Mouse (Mus musculus) CH12.LX (cell line): ENCODE results near the gene Sfmbt1. TPM values are rescaled to one million over a fixed set of nuclear protein-coding genes. Genes with fewer than 3 reads are reported as not detected.

ENCODE experiments used
- DNase-seq: peaks from one replicate; pipeline ENCODE4 v3.0.0-alpha.2; 2013; ENCODE audit errors: extremely low read depth
- H3K27ac ChIP-seq: 2 replicates; pipeline ENCODE4 v1.5.1; 2012; ENCODE audit warnings: low read depth, mild to moderate bottlenecking, control low read depth, moderate library complexity; ENCODE audit not compliant: insufficient read depth
- H3K27me3 ChIP-seq: replicated peaks from 2 replicates; pipeline ENCODE3; 2012; ENCODE audit warnings: inconsistent platforms
- H3K36me3 ChIP-seq, 2 experiments: replicated peaks in 1 of 2; 2 replicates each; pipeline versions ENCODE3 to v1.6.1; 2012; ENCODE audit warnings: inconsistent platforms in 1 of 2, low read length in 1 of 2, mild to moderate bottlenecking in 1 of 2, mixed read lengths in 1 of 2, moderate library complexity in 1 of 2; ENCODE audit not compliant: control insufficient read depth in 1 of 2, insufficient read depth in 1 of 2
- H3K4me1 ChIP-seq, 2 experiments: 2 replicates each; pipeline ENCODE4 v1.6.1; 2012; ENCODE audit warnings: inconsistent platforms in 1 of 2, moderate library complexity in 1 of 2; ENCODE audit not compliant: insufficient read depth in 2 of 2, control insufficient read depth in 1 of 2
- H3K4me2 ChIP-seq: 2 replicates; pipeline ENCODE4 v1.6.1; 2012; ENCODE audit warnings: low read depth, mild to moderate bottlenecking, control low read depth; ENCODE audit not compliant: poor library complexity, insufficient read depth, severe bottlenecking
- H3K4me3 ChIP-seq, 3 experiments: fragments of 150-350 bp in 1 of 3; sonication (generic) in 1 of 3; replicated peaks in 1 of 3; 2 replicates each; pipeline versions ENCODE3 to v1.5.1; 2011 to 2012; ENCODE audit warnings: low read depth in 2 of 3, low read length in 2 of 3, mild to moderate bottlenecking in 2 of 3, moderate library complexity in 2 of 3, control low read depth in 1 of 3, improper control_type of control experiment in 1 of 3, inconsistent platforms in 1 of 3, mixed read lengths in 1 of 3; ENCODE audit not compliant: poor library complexity in 1 of 3
- H3K79me2 ChIP-seq: replicated peaks from 2 replicates; pipeline ENCODE4 v1.6.1; 2012; ENCODE audit warnings: mild to moderate bottlenecking, moderate library complexity; ENCODE audit not compliant: control insufficient read depth, poor library complexity, insufficient read depth, severe bottlenecking; ENCODE audit errors: extremely low read depth
- H3K9ac ChIP-seq: 2 replicates; pipeline ENCODE4 v1.6.1; 2012; ENCODE audit warnings: low read depth, mild to moderate bottlenecking, control low read depth, moderate library complexity; ENCODE audit not compliant: insufficient read depth
- H3K9me3 ChIP-seq: replicated peaks from 2 replicates; pipeline ENCODE3; 2012; ENCODE audit warnings: low read length, inconsistent platforms, mixed read lengths
- BHLHE40 ChIP-seq: IDR thresholded peaks from 2 replicates; pipeline ENCODE4 v1.6.1; 2011; ENCODE audit warnings: mild to moderate bottlenecking, low read depth, low read length, improper control_type of control experiment
- CHD2 ChIP-seq: IDR thresholded peaks from 2 replicates; pipeline ENCODE4 v1.6.1; 2011; ENCODE audit warnings: low read length, improper control_type of control experiment
- ELF1 ChIP-seq: IDR thresholded peaks from 2 replicates; pipeline ENCODE4 v1.6.1; 2014; ENCODE audit warnings: low read depth, mild to moderate bottlenecking, inconsistent platforms, low read length, improper control_type of control experiment
- IRF4 ChIP-seq: IDR thresholded peaks from 2 replicates; pipeline ENCODE4 v1.6.1; 2014; ENCODE audit warnings: low read depth, mild to moderate bottlenecking, inconsistent platforms, low read length, improper control_type of control experiment
- MAFK ChIP-seq: IDR thresholded peaks from 2 replicates; pipeline ENCODE4 v1.6.1; 2011; ENCODE audit warnings: low read length, improper control_type of control experiment; ENCODE audit not compliant: insufficient replicate concordance
- MAZ ChIP-seq: IDR thresholded peaks from 2 replicates; pipeline ENCODE4 v1.6.1; 2012; ENCODE audit warnings: low read depth, mild to moderate bottlenecking, inconsistent platforms, low read length, improper control_type of control experiment, moderate library complexity
- MXI1 ChIP-seq: IDR thresholded peaks from 2 replicates; pipeline ENCODE4 v1.6.1; 2011; ENCODE audit warnings: mild to moderate bottlenecking, low read depth, low read length, improper control_type of control experiment
- MYC ChIP-seq: IDR thresholded peaks from 2 replicates; pipeline ENCODE4 v1.6.1; 2011; ENCODE audit warnings: low read depth, mild to moderate bottlenecking, improper control_type of control experiment, low read length
- NELFE ChIP-seq: IDR thresholded peaks from 2 replicates; pipeline ENCODE4 v1.6.1; 2011; ENCODE audit warnings: low read depth, low read length, improper control_type of control experiment
- PAX5 ChIP-seq: IDR thresholded peaks from 2 replicates; pipeline ENCODE4 v1.6.1; 2012; ENCODE audit warnings: low read length, inconsistent platforms, mixed read lengths
- RAD21 ChIP-seq: IDR thresholded peaks from 2 replicates; pipeline ENCODE4 v1.6.1; 2011; ENCODE audit warnings: low read depth, mild to moderate bottlenecking, low read length, improper control_type of control experiment, moderate library complexity
- SIN3A ChIP-seq: IDR thresholded peaks from 2 replicates; pipeline ENCODE4 v1.6.1; 2012; ENCODE audit warnings: low read length, improper control_type of control experiment, inconsistent platforms
- TBP ChIP-seq: conservative IDR thresholded peaks from 2 replicates; pipeline ENCODE4 v1.6.1; 2011; ENCODE audit warnings: low read depth, low read length, improper control_type of control experiment
- TCF12 ChIP-seq: IDR thresholded peaks from 2 replicates; pipeline ENCODE4 v1.6.1; 2014; ENCODE audit warnings: low read depth, mild to moderate bottlenecking, inconsistent platforms, low read length, improper control_type of control experiment
- USF1 ChIP-seq: IDR thresholded peaks from 2 replicates; pipeline ENCODE4 v1.6.1; 2014; ENCODE audit warnings: low read depth, mild to moderate bottlenecking, inconsistent platforms, low read length, improper control_type of control experiment
- USF2 ChIP-seq: conservative IDR thresholded peaks from 2 replicates; pipeline ENCODE4 v1.6.1; 2011; ENCODE audit warnings: low read depth, low read length, improper control_type of control experiment
- ZC3H11A ChIP-seq: IDR thresholded peaks from 2 replicates; pipeline ENCODE4 v1.6.1; 2012; ENCODE audit warnings: low read depth, mild to moderate bottlenecking, inconsistent platforms, low read length, improper control_type of control experiment
- ZNF384 ChIP-seq: IDR thresholded peaks from 2 replicates; pipeline ENCODE4 v1.6.1; 2012; ENCODE audit warnings: low read depth, low read length, improper control_type of control experiment, inconsistent platforms
- dilution Hi-C: fragments of 300-500 bp; cut with MboI; formaldehyde crosslinking; loops from 2 replicates; pipeline ENCODE4 v1.14.3; 2020; ENCODE audit warnings: low sequenced_read_pairs; ENCODE audit not compliant: extremely low pct_unique_long_range_greater_than_20kb, extremely low pct_ligation_motif_present
- in situ Hi-C: fragments of 300-500 bp; cut with MboI; formaldehyde crosslinking; loops from 3 replicates; pipeline ENCODE4 v1.14.3; 2019; ENCODE audit warnings: low sequenced_read_pairs, low pct_ligation_motif_present, low pct_unique_long_range_greater_than_20kb, mixed read lengths
- polyA plus RNA-seq: library from polyadenylated mRNA; unstranded; fragments of >175 nt; gene quantifications from 2 replicates; pipeline ENCODE4 v1.2.1, GENCODE M21; 2012; ENCODE audit warnings: low read depth; ENCODE audit not compliant: insufficient read length
- total RNA-seq, 2 experiments: library from RNA; depleted of rRNA; stranded (reverse); fragments of 300-350 nt in 1 of 2; fragments of >200 nt in 1 of 2; gene quantifications; 2 replicates each; pipeline ENCODE4 v1.2.3; 2012 to 2014

Sfmbt1 gene
- total and polyA plus RNA-seq, 3 experiments, result 2.4 to 6.0 (median 5.1) TPM

- H3K27ac ChIP-seq, result no peak overlapping the region
- no peak overlapping the region for H3K9ac ChIP-seq
- H3K27me3 ChIP-seq, result no peaks in the 10 kb centered on the region
- dilution Hi-C loops (no loop called here), in situ Hi-C loops (loop anchor here (10.0 kb wide), 1 partner anchor 266 kb away; no protein-coding TSS in a partner anchor)
- no peak overlapping the region for H3K4me3 ChIP-seq
- no peaks in the 10 kb centered on the region for H3K4me1 ChIP-seq
- peaks cover 2 to 54% of the 10 kb centered on the region in 2 experiments for H3K36me3 ChIP-seq
- TF ChIP-seq TBP (no peak), USF2 (no peak), MAFK (no peak)
- DNase-seq, result no peak
- H3K4me2 ChIP-seq, result no peak overlapping the region
- H3K9me3 ChIP-seq, result no peaks in the 10 kb centered on the region
- no peaks in the 10 kb centered on the region for H3K79me2 ChIP-seq
Measured at GRCm38 (mm10) chr14:30850504-30850903, 135.9 kb downstream of the Sfmbt1 start.

- DNase-seq, result no peak
- Histone ChIP-seq H3K36me3 (peaks cover 0 to 53% of the 10 kb centered on the region in 2 experiments), H3K9me3 (no peaks in the 10 kb centered on the region), H3K4me2 (no peak overlapping the region), H3K9ac (no peak overlapping the region), H3K79me2 (no peaks in the 10 kb centered on the region), H3K4me1 (no peaks in the 10 kb centered on the region), H3K27ac (no peak overlapping the region), H3K4me3 (no peak overlapping the region), H3K27me3 (no peaks in the 10 kb centered on the region)
- TF ChIP-seq PAX5 (no peak), MYC (no peak), SIN3A (no peak), ZC3H11A (no peak), BHLHE40 (no peak), IRF4 (no peak), TCF12 (no peak), MAFK (no peak), MXI1 (no peak), ZNF384 (no peak), MAZ (no peak), RAD21 (no peak), NELFE (no peak), USF2 (no peak), CHD2 (no peak), ELF1 (no peak), USF1 (no peak)
- in situ Hi-C loops (loop anchor here (10.0 kb wide), 1 partner anchor 268 kb away; no protein-coding TSS in a partner anchor), dilution Hi-C loops (no loop called here)
Measured at GRCm38 (mm10) chr14:30852325-30852724, 137.7 kb downstream of the Sfmbt1 start.
